Mouse (Mus musculus) G1E (cell line): ENCODE data around the gene Spty2d1.

Source experiments
- CTCF ChIP-seq: IDR thresholded peaks from 2 replicates; pipeline ENCODE4 v1.5.1; 2012; ENCODE audit warnings: low read depth, low read length, inconsistent platforms, mixed read lengths
- GATA1 ChIP-seq: IDR thresholded peaks from 2 replicates; pipeline ENCODE4 v1.6.1; 2012; ENCODE audit warnings: borderline replicate concordance, low read length, inconsistent platforms, mixed read lengths
- GATA2 ChIP-seq: IDR thresholded peaks from 2 replicates; pipeline ENCODE4 v1.6.1; 2012; ENCODE audit warnings: low read depth, low read length, inconsistent platforms, borderline replicate concordance
- TAL1 ChIP-seq: conservative IDR thresholded peaks from 2 replicates; pipeline ENCODE4 v1.6.1; 2012; ENCODE audit warnings: low read depth, low read length, inconsistent platforms, mixed read lengths

DNA sequence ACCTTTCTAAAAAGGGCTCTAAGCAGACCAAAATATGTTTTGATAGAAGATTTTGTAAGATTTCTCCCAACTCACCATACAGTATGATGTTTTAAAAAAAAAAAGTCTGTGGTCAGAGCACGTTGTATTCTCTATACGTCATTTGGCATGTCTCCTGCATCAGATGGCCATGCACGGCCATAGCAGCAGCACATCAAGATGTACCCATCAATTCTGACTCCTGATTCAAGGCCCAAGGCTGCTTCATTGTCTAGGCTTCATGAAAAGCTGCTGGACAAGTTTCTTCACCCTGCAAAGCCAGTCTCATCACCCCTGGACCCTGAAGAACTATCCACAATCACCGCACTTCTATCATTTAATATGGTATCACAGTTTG is 6.3 kb downstream of the Spty2d1 start:
- TF ChIP-seq CTCF (no peak), GATA2 (no peak), GATA1 (no peak), TAL1 (no peak)
